Mouse (Mus musculus) forebrain, embryonic 11.5 days (tissue): ENCODE measurements around the gene Urm1. TPM values are rescaled to one million over a fixed set of nuclear protein-coding genes. Genes with fewer than 3 reads are reported as not detected.

Source experiments
- ATAC-seq: fragments of 200-750 bp; cut with Nextera tagmentation; replicated peaks from 2 replicates; pipeline ENCODE4 v1.8.0; 2017; ENCODE audit warnings: moderate TSS enrichment; ENCODE audit not compliant: low FRiP score
- DNase-seq: peaks from one replicate; pipeline ENCODE4 v3.0.0-alpha.2; 2017; ENCODE audit warnings: low spot score
- H3K27ac ChIP-seq: fragments of 300-500 bp; sonication (generic); 2 replicates; pipeline ENCODE4 v1.5.1; 2014; ENCODE audit warnings: low read depth, low read length
- H3K27me3 ChIP-seq: fragments of 300-500 bp; sonication (generic); 2 replicates; pipeline ENCODE4 v1.6.1; 2014; ENCODE audit warnings: mild to moderate bottlenecking, low read length, mixed read lengths; ENCODE audit not compliant: control insufficient read depth, insufficient read depth
- H3K36me3 ChIP-seq: fragments of 300-500 bp; sonication (generic); 2 replicates; pipeline ENCODE4 v1.6.1; 2014; ENCODE audit warnings: mild to moderate bottlenecking, low read length, moderate library complexity, mixed read lengths; ENCODE audit not compliant: control insufficient read depth, insufficient read depth
- H3K4me1 ChIP-seq: fragments of 300-500 bp; sonication (generic); replicated peaks from 2 replicates; pipeline ENCODE4 v1.6.1; 2014; ENCODE audit warnings: low read length, mixed read lengths; ENCODE audit not compliant: control insufficient read depth, insufficient read depth
- H3K4me2 ChIP-seq: fragments of 300-500 bp; sonication (generic); 2 replicates; pipeline ENCODE4 v1.6.1; 2014; ENCODE audit warnings: low read depth, mild to moderate bottlenecking, low read length, moderate library complexity, mixed read lengths; ENCODE audit not compliant: severe bottlenecking
- H3K4me3 ChIP-seq: fragments of 300-500 bp; sonication (generic); 2 replicates; pipeline ENCODE4 v1.5.1; 2014; ENCODE audit warnings: low read depth, low read length
- H3K9ac ChIP-seq: fragments of 300-500 bp; sonication (generic); 2 replicates; pipeline ENCODE4 v1.6.1; 2014; ENCODE audit warnings: low read length
- H3K9me3 ChIP-seq: fragments of 300-500 bp; sonication (generic); 2 replicates; pipeline ENCODE4 v1.6.1; 2016; ENCODE audit warnings: low read length, mixed read lengths; ENCODE audit not compliant: control insufficient read depth
- WGBS: fragments of 180-500 bp; shearing (Covaris S2); extraction: QIAGEN DNeasy Blood & Tissue Kit; methylation state at CpG from one replicate; pipeline ENCODE4 v1.1.7; 2014; 5-methylcytosine and 5-hydroxymethylcytosine counted together
- polyA plus RNA-seq: library from polyadenylated mRNA; unstranded; fragments of >200 nt; fragmentation: Nextera tagmentation; extraction: Ambion mirVana; gene quantifications from 2 replicates; pipeline ENCODE4 v1.2.1, GENCODE M21; 2014

Urm1 gene
- polyA plus RNA-seq, 1 experiment from 2014 or later: 19.2 TPM

GRCm38 (mm10) chr2:29843231-29844105, 23.6 kb downstream of the Urm1 start:
- WGBS: 58% methylated on average over 9 of the region's 9 CpGs
- peaks cover 14% of the 10 kb centered on the region for H3K4me1 ChIP-seq
- DNase-seq: no peak
- no peaks in the 10 kb centered on the region for H3K36me3 ChIP-seq
- H3K4me3 ChIP-seq: no peak overlapping the region
- H3K27ac ChIP-seq: no peak overlapping the region
- peaks cover 50% of the 10 kb centered on the region for H3K27me3 ChIP-seq
- no peak for ATAC-seq
- H3K9ac ChIP-seq: no peak overlapping the region
- H3K9me3 ChIP-seq: no peaks in the 10 kb centered on the region
- no peak overlapping the region for H3K4me2 ChIP-seq

DNA sequence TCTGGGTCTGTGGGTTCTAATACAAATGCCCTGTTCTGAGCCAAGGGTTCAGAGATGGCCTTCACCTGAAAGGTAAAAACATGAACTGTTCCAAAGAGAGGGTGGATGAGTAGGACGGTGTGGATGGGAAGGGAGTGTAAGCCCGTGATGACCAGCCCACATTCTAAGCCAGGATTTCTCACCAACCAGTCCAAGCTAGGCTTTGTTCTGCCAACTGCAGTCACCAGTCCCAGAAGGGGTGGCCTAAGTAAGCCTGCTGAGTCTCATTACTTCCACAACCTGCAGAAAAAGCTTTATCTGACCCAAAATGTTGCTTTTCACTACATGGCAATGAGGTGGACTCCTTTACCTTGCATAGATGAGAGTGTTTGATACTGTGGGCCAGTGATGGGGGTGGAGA, 24.2 kb downstream of the Urm1 start:
- Histone ChIP-seq H3K36me3 (no peaks in the 10 kb centered on the region), H3K4me3 (no peak overlapping the region), H3K27me3 (peaks cover 55% of the 10 kb centered on the region), H3K9me3 (no peaks in the 10 kb centered on the region), H3K4me1 (peaks cover 14% of the 10 kb centered on the region), H3K27ac (no peak overlapping the region), H3K4me2 (peak overlapping the region; percentile 15; the same call in 1 of the 2 replicates), H3K9ac (no peak overlapping the region)
- DNase-seq (no peak), ATAC-seq (no peak)
- 45% methylated on average over 2 of the region's 2 CpGs for WGBS

DNA sequence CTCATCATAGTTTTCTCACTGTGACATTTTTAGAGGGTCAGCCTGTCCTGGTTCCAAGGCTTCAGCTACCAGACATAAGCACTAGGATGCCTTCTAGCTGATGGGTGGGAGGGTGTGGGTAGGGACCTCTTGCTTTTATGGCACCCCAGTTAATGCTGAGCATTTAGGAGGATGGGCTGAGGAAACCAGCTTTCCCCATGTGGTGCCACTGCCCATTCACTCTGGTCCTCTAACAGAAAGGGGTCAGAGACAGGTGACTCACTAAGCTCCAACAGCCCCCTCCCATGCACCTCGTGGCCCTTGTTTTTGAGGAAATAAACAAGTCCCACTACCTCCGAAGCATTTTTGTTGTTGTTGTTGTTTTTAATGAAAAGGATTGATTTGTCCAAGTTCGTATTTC, 24.8 kb downstream of the Urm1 start:
- DNase-seq (no peak), ATAC-seq (no peak)
- no peaks in the 10 kb centered on the region for H3K36me3 ChIP-seq
- H3K27ac ChIP-seq: no peak overlapping the region
- WGBS: 9% methylated on average over 3 of the region's 3 CpGs
- H3K4me2 ChIP-seq: peak overlapping the region; percentile 97; the same call in 1 of the 2 replicates
- H3K4me1 ChIP-seq: peaks cover 12% of the 10 kb centered on the region
- H3K27me3 ChIP-seq: peaks cover 57% of the 10 kb centered on the region
- no peaks in the 10 kb centered on the region for H3K9me3 ChIP-seq
- peak overlapping the region; percentile 47 for H3K4me3 ChIP-seq
- no peak overlapping the region for H3K9ac ChIP-seq

DNA sequence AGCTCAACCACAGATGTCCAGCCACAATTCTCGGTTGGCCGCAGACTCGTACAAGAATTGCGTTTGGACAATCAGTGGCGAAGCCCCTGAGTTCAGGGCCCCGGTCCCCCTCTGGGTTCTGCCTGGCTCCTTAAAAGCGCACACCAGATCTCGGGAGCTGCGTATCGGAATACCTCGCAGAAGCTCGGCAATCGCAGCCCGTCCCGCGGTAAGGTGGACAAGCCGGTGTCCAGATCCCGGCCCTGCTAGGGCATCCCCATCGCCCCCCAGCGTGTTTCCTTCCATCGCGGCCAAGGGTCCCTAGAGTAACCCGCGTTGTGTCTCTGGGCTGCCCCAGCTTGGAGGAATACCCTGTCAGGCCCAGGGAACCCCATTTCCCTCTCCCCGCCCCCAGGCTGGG, 25.8 kb downstream of the Urm1 start:
- WGBS: 2% methylated on average over 25 of the region's 25 CpGs
- Histone ChIP-seq H3K36me3 (no peaks in the 10 kb centered on the region), H3K9ac (peak overlapping the region; percentile 71), H3K4me3 (peak overlapping the region; percentile 47), H3K4me1 (peaks cover 12% of the 10 kb centered on the region), H3K27me3 (peaks cover 57% of the 10 kb centered on the region), H3K9me3 (no peaks in the 10 kb centered on the region), H3K4me2 (peak overlapping the region; percentile 97), H3K27ac (no peak overlapping the region)
- DNase-seq: peak; percentile 66
- no peak for ATAC-seq

GRCm38 (mm10) chr2:29846061-29846853, 26.4 kb downstream of the Urm1 start:
- H3K27ac ChIP-seq: no peak overlapping the region

DNA sequence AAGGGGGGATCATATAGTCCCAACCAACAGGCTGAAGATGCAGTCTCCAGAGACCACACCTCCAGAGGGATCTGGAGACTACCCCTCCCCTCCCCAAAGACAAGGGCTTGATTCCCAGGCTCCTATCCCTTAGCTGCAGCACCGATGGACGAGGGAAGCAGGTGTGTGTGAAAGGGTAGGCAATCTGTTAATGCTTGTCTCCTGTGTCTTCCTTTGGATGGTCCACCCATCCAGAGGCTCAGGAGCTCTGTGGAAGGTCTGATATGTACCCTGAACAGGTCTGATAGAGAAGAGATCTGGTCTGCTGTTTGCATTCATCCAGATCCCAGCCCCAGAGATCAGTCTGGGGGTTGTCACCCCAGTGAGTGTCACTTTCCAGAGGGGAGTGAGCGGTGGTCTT, 27.0 kb downstream of the Urm1 start:
- H3K27me3 ChIP-seq: peaks cover 57% of the 10 kb centered on the region
- H3K4me1 ChIP-seq: peaks cover 12% of the 10 kb centered on the region
- H3K4me3 ChIP-seq: no peak overlapping the region
- H3K36me3 ChIP-seq: no peaks in the 10 kb centered on the region
- ATAC-seq (no peak), DNase-seq (no peak)
- no peak overlapping the region for H3K27ac ChIP-seq
- H3K9ac ChIP-seq: no peak overlapping the region
- peak overlapping the region; percentile 3; the same call in 1 of the 2 replicates for H3K4me2 ChIP-seq
- 25% methylated on average over 3 of the region's 3 CpGs for WGBS
- no peaks in the 10 kb centered on the region for H3K9me3 ChIP-seq

More at GRCm38 (mm10) chr2:29846061-29846853, 26.4 kb downstream of the Urm1 start:
- WGBS: 2% methylated on average over 47 of the region's 47 CpGs
- ATAC-seq (peak; percentile 70), DNase-seq (peak; percentile 81)
- peaks cover 12% of the 10 kb centered on the region for H3K4me1 ChIP-seq
- H3K9me3 ChIP-seq: no peaks in the 10 kb centered on the region
- peaks cover 57% of the 10 kb centered on the region for H3K27me3 ChIP-seq
- H3K9ac ChIP-seq: peak overlapping the region; percentile 71
- peak overlapping the region; percentile 47 for H3K4me3 ChIP-seq
- H3K4me2 ChIP-seq: peak overlapping the region; percentile 97
- no peaks in the 10 kb centered on the region for H3K36me3 ChIP-seq

DNA sequence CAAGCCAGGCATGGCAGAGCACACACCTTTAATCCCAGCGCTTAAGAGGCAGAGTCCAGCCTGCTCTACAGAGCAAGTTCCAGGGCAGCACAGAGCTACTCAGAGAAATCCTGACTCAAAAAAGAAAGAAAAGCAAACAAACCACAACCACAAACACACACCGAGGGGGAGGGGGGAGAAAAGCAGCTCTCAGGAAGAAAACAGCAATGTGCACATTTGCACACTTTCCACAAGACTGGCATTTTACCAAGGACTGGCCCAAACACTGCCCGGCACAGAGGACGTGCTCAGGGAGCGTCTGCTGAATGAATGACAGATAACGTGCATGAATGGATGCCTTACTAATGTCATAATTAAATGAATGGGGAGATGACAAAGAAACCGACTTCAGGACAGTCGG, 29.2 kb downstream of the Urm1 start:
- WGBS: 73% methylated on average over 8 of the region's 8 CpGs
- Histone ChIP-seq H3K36me3 (no peaks in the 10 kb centered on the region), H3K9me3 (no peaks in the 10 kb centered on the region), H3K4me3 (no peak overlapping the region), H3K27ac (no peak overlapping the region), H3K9ac (no peak overlapping the region), H3K4me2 (no peak overlapping the region), H3K27me3 (peaks cover 45% of the 10 kb centered on the region), H3K4me1 (peaks cover 12% of the 10 kb centered on the region)
- DNase-seq: no peak
- no peak for ATAC-seq

DNA sequence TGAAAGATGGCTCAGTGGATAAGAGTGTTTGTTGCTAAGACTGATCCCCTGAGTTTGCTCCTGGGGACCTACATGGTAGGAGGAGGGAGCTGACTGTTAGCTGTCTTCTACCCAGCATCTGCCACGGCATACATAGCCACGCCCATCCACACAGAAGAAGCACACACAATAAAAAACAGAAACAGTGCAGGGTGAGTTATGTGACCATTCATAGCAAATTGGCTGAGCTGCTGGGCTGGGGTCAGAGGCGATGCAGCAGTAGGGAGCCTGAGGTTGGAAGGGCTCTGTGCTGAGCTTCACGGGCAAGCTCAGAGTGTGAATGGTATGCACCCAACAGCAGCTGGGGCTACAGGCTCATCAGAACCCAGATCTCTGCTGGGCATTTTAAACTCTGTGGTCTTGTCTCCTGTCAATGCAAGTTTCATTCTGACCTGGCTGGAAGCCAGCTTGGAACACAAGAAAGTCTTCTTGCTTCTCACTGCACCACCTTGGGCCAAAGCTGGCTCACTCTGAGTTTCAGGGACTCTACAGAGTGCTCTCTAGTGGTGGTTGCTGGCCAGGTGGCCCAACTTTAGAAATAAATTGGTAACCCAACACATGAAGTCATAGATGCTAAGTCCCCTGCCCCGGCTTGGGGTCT, 30.1 kb downstream of the Urm1 start:
- Histone ChIP-seq H3K4me2 (no peak overlapping the region), H3K9me3 (no peaks in the 10 kb centered on the region), H3K4me3 (no peak overlapping the region), H3K4me1 (peaks cover 12% of the 10 kb centered on the region), H3K36me3 (no peaks in the 10 kb centered on the region), H3K27me3 (peaks cover 36% of the 10 kb centered on the region), H3K9ac (no peak overlapping the region), H3K27ac (no peak overlapping the region)
- 60% methylated on average over 5 of the region's 5 CpGs for WGBS
- DNase-seq: no peak
- ATAC-seq: no peak
